Mouse (Mus musculus) forebrain, embryonic 16.5 days (tissue): ENCODE measurements around the gene Rps27l. TPM values are rescaled to one million over a fixed set of nuclear protein-coding genes. Genes with fewer than 3 reads are reported as not detected.

ENCODE experiments used
- ATAC-seq: fragments of 200-750 bp; cut with Nextera tagmentation; 2 replicates; pipeline ENCODE4 v1.8.0; 2017; ENCODE audit warnings: mild to moderate bottlenecking, moderate library complexity
- H3K27ac ChIP-seq: fragments of 300-500 bp; sonication (generic); 2 replicates; pipeline ENCODE4 v1.5.1; 2014; ENCODE audit warnings: low read length, control low read depth
- H3K27me3 ChIP-seq: fragments of 300-500 bp; sonication (generic); replicated peaks from 2 replicates; pipeline ENCODE4 v1.6.1; 2014; ENCODE audit warnings: low read length; ENCODE audit not compliant: control insufficient read depth, insufficient read depth
- H3K36me3 ChIP-seq: fragments of 300-500 bp; sonication (generic); 2 replicates; pipeline ENCODE4 v1.6.1; 2014; ENCODE audit not compliant: control insufficient read depth, insufficient read depth
- H3K4me1 ChIP-seq: fragments of 300-500 bp; sonication (generic); replicated peaks from 2 replicates; pipeline ENCODE4 v1.6.1; 2014; ENCODE audit warnings: low read length; ENCODE audit not compliant: control insufficient read depth, insufficient read depth
- H3K4me2 ChIP-seq: fragments of 300-500 bp; sonication (generic); 2 replicates; pipeline ENCODE4 v1.6.1; 2014; ENCODE audit warnings: mild to moderate bottlenecking, low read length, control low read depth
- H3K4me3 ChIP-seq: fragments of 300-500 bp; sonication (generic); replicated peaks from 2 replicates; pipeline ENCODE4 v1.5.1; 2014; ENCODE audit warnings: mild to moderate bottlenecking, low read length, control low read depth
- H3K9ac ChIP-seq: fragments of 300-500 bp; sonication (generic); replicated peaks from 2 replicates; pipeline ENCODE4 v1.6.1; 2014; ENCODE audit warnings: low read depth, low read length, control low read depth
- H3K9me3 ChIP-seq: fragments of 300-500 bp; sonication (generic); 2 replicates; pipeline ENCODE4 v1.6.1; 2016; ENCODE audit warnings: low read length; ENCODE audit not compliant: control insufficient read depth
- WGBS: fragments of 180-500 bp; shearing (Covaris S2); extraction: QIAGEN DNeasy Blood & Tissue Kit; methylation state at CpG from one replicate; pipeline ENCODE4 v1.1.7; 2014; 5-methylcytosine and 5-hydroxymethylcytosine counted together
- polyA plus RNA-seq: library from polyadenylated mRNA; unstranded; fragments of >200 nt; fragmentation: Nextera tagmentation; extraction: Ambion mirVana; gene quantifications from 2 replicates; pipeline ENCODE4 v1.2.1, GENCODE M21; 2015

Rps27l gene
- polyA plus RNA-seq, 1 experiment from 2014 or later = 253 TPM

DNA sequence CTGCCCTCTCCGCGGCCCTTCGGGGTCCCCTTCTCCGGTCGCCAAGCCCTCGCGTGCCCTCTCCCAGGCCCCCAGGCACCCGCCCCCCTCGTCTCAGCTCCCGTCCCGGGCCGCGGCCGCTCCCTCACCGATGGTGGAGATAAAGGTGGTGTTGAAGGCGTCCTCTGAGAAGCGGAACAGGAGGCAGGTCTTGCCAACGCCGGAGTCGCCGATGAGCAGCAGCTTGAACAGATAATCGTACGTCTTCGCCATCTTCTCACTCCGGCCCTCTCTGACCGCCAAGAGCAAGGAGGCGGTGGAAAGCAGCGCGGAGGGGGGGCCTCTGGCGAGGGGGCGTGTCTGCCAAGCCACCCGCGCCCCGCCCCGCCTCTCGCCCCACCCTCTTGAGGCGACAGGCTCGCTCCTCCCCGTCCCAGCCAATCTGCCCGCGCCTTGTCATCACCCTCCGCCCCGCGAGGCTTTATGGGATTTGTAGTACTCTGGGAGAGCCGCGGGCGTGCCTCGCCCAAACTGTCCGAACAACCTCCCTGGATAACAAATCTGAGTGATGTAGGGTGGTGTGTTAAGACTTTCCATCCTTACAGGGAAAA is 26.4 kb upstream of the Rps27l start, which contains the start of gene Rab8b:
Gene Rab8b, minus strand, starts transcription at position 306 of the 590 bp plus-strand sequence.
- Histone ChIP-seq H3K9me3 (no peaks in the 10 kb centered on the region), H3K27ac (peak within 1 kb of the TSS; percentile 92), H3K36me3 (no peaks in the 10 kb centered on the region), H3K27me3 (no peaks in the 10 kb centered on the region), H3K9ac (peak within 1 kb of the TSS; percentile 94), H3K4me3 (peak within 1 kb of the TSS; percentile 88), H3K4me2 (peak within 1 kb of the TSS; percentile 98), H3K4me1 (peaks cover 25% of the 10 kb centered on the region)
- under 1% methylated on average over 49 of the region's 49 CpGs for WGBS
- peak; percentile 99 for ATAC-seq

DNA sequence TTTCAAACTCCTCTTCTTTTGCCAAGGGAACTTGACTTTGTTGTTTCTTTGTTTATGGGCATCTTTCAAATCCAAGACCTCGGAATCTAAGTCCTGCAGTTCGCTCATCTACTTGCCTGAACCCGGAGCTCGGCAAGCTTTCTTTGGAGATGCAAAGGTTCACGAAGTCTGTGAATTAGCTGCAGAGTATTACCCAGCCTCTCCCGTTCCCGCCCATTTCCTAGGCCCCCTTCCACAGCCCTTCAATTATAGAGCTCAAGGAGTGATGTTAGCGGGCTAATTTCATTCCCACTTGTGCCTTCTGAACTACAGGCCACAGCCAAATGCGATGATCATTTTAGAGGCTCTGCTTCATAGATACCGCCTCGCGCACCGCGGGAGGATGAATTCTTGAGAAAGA is 25.9 kb upstream of the Rps27l start:
- peak overlapping the region; percentile 92 for H3K27ac ChIP-seq
- WGBS = 0% methylated on average over 14 of the region's 14 CpGs
- H3K9ac ChIP-seq = peak overlapping the region; percentile 94
- peak; percentile 51 for ATAC-seq
- no peaks in the 10 kb centered on the region for H3K36me3 ChIP-seq
- H3K4me2 ChIP-seq = peak overlapping the region; percentile 84
- H3K4me3 ChIP-seq = peak overlapping the region; percentile 88
- no peaks in the 10 kb centered on the region for H3K27me3 ChIP-seq
- peaks cover 25% of the 10 kb centered on the region for H3K4me1 ChIP-seq
- no peaks in the 10 kb centered on the region for H3K9me3 ChIP-seq

DNA sequence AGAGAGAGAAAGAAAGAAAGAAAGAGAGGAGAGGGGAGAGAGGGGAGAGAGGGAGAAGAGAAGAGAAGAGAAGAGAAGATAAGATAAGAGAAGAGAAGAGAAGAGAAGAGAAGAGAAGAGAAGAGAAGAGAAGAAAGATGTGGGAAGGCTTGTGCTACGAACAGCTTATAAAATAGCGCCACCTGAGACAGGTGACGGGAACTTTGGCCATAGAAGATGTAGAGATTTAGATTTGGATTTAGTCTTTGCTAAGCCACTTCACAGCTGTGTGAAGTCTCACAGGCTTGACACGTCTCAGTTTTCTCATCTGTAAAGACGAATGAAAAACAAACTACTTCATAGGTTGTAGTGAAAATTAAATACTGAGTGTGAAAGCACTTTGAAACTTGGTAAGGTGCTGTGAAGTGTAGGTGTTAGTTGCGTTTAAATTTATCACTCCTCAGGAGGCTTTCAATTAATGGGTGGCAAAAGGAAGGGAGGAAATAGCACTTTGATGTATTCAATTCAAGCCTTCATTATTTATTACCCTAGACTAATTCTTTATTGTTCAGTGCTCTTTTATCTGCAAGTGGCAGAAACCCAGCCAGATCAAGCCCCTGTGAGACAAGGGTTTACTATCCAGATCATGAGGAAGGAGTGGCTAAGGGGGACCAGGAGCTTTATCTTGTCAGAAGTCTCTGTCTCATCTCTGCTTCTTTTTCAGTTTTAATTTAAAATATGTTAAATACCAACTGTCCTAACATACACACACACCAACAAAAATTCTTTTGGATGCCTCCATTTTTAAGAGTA is 25.2 kb upstream of the Rps27l start:
- 11% methylated on average over 6 of the region's 6 CpGs for WGBS
- Histone ChIP-seq H3K9ac (no peak overlapping the region), H3K4me2 (peak overlapping the region; percentile 84), H3K36me3 (no peaks in the 10 kb centered on the region), H3K4me1 (peaks cover 25% of the 10 kb centered on the region), H3K27me3 (no peaks in the 10 kb centered on the region), H3K9me3 (no peaks in the 10 kb centered on the region), H3K27ac (no peak overlapping the region), H3K4me3 (no peak overlapping the region)
- no peak for ATAC-seq

DNA sequence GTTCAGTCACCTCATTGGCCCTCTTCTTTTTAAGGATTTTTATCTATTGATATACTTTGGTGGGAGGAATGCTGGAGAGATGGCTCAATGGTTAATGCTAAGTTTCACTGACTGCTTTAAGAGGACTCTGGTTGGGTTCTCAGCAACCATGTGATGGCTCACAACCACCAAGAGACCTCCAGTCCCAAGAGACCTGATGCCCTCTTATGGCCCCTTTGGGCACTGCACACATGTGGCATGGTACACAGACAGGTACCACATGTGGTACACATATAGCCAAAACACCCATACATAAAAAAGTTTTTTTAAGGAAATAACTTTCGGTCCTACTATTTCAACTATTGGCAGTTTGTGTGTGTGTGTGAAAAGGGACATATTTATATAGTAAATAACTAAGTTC is 23.8 kb upstream of the Rps27l start:
- no peak for ATAC-seq
- no peaks in the 10 kb centered on the region for H3K9me3 ChIP-seq
- peaks cover 24% of the 10 kb centered on the region for H3K4me1 ChIP-seq
- H3K9ac ChIP-seq = no peak overlapping the region
- no peak overlapping the region for H3K4me3 ChIP-seq
- no peak overlapping the region for H3K4me2 ChIP-seq
- no peaks in the 10 kb centered on the region for H3K36me3 ChIP-seq
- 96% methylated on average over 1 of the region's 1 CpGs for WGBS
- no peaks in the 10 kb centered on the region for H3K27me3 ChIP-seq
- H3K27ac ChIP-seq = no peak overlapping the region

DNA sequence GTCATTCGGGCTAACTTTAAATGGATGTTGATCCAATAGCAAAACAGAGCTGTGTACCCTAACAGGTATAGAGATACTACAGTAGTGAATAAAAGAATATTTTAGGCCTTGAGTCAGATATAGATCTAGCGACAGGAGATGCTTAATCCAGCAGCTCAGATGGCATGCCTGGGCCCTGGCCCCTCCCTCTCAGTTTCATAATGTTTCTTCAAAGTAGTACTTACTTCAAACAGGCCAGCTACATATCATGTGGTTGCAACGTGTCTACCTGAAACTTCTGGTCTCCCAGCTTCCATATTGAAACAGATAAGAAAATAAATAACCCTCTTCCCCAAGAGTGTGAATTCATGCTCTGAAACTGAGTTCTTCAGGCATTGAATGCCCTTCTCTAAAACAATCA is 20.0 kb upstream of the Rps27l start:
- H3K36me3 ChIP-seq = no peaks in the 10 kb centered on the region
- no peak overlapping the region for H3K4me3 ChIP-seq
- 79% methylated on average over 3 of the region's 3 CpGs for WGBS
- no peak overlapping the region for H3K27ac ChIP-seq
- peaks cover 13% of the 10 kb centered on the region for H3K4me1 ChIP-seq
- H3K4me2 ChIP-seq = no peak overlapping the region
- no peak overlapping the region for H3K9ac ChIP-seq
- no peak for ATAC-seq
- H3K27me3 ChIP-seq = no peaks in the 10 kb centered on the region
- no peaks in the 10 kb centered on the region for H3K9me3 ChIP-seq

DNA sequence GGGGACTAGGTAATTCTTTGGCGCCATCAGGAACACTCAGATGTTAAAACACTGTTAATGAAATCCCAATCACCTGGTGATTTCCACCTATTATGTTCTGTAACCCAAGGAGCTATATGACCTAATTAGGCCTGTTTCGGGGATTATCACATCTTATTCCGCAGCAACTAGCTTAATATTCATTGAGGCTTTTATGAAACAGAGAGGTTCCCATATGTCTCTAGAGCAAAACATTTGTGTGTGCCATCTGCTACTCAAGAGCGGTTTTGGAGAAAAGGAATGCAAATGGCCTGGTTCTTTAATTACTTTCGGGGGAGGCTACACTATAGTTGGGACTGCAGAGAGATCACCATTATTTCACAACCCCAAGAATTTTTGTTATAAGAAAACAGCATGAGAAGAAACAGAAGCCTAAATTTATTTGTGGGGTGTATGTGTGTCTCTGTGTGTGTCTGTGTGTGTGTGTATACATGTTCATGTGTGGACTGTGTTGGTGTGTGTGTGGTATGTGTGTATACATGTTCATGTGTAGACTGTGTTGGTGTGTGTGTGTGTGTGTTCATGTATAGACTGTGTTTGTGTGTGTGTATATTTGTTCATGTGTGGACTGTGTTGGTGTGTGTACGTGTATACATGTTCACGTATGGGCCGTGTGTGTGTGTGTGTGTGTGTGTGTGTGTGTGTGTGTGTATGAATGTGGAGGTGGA is 18.0 kb upstream of the Rps27l start:
- peak; percentile 73 for ATAC-seq
- Histone ChIP-seq H3K4me2 (no peak overlapping the region), H3K4me1 (peaks cover 13% of the 10 kb centered on the region)

DNA sequence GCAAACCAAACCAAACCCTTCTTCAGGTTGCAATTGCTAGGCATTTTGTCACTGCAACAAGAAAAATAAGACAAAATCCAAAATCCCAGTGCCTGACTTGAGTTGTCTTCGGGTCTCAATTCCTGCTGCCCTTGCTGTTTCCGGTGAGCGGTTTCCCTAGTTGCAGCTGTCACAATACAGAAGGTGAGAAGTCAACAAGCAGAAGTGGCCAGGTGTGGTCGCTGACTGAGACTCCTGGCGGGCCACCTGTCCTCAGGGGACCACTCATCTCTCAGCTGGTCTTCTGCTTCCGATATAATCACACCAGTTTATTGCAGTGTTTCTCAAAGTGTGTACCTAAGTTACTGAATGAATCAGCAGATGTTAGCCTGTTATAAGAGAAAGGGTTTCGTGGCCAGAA is 15.5 kb upstream of the Rps27l start:
- Histone ChIP-seq H3K4me3 (no peak overlapping the region), H3K27ac (no peak overlapping the region), H3K9me3 (no peaks in the 10 kb centered on the region), H3K4me2 (no peak overlapping the region), H3K4me1 (peaks cover 30% of the 10 kb centered on the region), H3K27me3 (no peaks in the 10 kb centered on the region), H3K9ac (no peak overlapping the region), H3K36me3 (no peaks in the 10 kb centered on the region)
- WGBS = 75% methylated on average over 7 of the region's 7 CpGs
- ATAC-seq = no peak

More for the DNA sequence above, 18.0 kb upstream of the Rps27l start:
- Histone ChIP-seq H3K9me3 (no peaks in the 10 kb centered on the region), H3K9ac (no peak overlapping the region), H3K4me3 (no peak overlapping the region), H3K27ac (peak overlapping the region; percentile 68), H3K36me3 (no peaks in the 10 kb centered on the region), H3K27me3 (no peaks in the 10 kb centered on the region)
- WGBS = 43% methylated on average over 8 of the region's 8 CpGs

DNA sequence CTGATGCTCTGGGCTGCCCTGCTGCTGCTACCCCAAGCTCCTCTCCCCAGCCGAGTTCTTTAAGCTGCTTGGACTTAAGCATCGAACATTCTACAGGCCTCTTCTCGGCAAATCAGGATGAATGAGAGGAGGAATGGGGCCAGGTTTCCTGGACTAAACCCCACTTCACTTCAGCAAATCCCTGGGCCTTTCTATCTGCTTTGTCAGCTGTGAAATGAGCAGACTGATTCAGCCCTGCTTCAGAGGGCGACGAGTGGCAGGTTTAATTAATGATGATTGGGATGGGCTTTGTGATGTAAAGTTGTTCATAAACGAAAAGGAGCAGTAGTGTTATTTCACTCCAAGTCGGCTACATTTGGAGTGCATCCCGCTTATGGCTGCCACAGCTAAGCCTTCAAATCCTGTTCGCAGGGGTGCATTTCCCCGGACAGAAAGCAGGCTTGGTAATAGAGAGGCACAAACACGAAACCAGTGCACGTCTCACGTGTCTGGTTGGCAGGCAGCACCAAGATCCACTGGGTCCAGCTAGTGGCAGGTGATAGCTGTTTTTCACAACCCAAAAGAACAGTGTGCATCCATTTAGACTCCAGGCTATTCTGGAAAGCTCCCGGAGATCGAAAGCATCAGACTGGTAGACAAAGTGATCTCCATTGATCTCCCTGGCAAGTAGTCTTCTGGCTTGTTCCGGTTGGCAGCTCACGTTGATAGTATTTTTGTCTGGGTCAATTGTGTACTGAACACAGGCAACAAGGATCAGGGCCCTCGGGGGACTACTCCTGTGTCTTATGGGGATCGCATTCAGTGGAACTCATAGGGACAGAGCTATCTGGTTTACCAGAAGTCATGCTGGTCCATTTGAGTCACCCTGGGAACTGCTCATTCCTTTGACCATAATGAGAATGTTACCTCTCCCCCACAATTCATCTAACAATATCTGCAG is 11.7 kb upstream of the Rps27l start:
- Histone ChIP-seq H3K9me3 (no peaks in the 10 kb centered on the region), H3K9ac (no peak overlapping the region; the same call in 1 of the 2 replicates), H3K4me3 (no peak overlapping the region), H3K4me2 (peak overlapping the region; percentile 22), H3K4me1 (peaks cover 17% of the 10 kb centered on the region), H3K27me3 (no peaks in the 10 kb centered on the region), H3K27ac (peak overlapping the region; percentile 85), H3K36me3 (no peaks in the 10 kb centered on the region)
- 8% methylated on average over 19 of the region's 19 CpGs for WGBS
- peak; percentile 92 for ATAC-seq
